Mouse (Mus musculus): ENCODE measurements around the gene Krt8. TPM values are rescaled to one million over a fixed set of nuclear protein-coding genes. Genes with fewer than 3 reads are reported as not detected.

The Krt8 gene
- total and polyA plus RNA-seq, 3 experiments: not detected

GRCm38 (mm10) chr15:101952733-101953474 is 51.4 kb downstream of the Krt8 start:
- H3K9me3 ChIP-seq (replicated peaks): peaks cover 12% of the 10 kb centered on the region
- no peak for ATAC-seq (ENCODE audit: extremely low read depth, insufficient number of reproducible peaks, low FRiP score, poor library complexity, severe bottlenecking)
- no peak for TF ChIP-seq POLR2AphosphoS5 (IDR thresholded peaks at IDR 0.05; ENCODE audit: insufficient replicate concordance, low read depth, low read length)
- TF ChIP-seq CTCF (IDR thresholded peaks at IDR 0.05; ENCODE audit: low read depth, low read length): no peak
- TF ChIP-seq GATA1 (IDR thresholded peaks at IDR 0.05; ENCODE audit: borderline replicate concordance, low read length): no peak
- no peak for DNase-seq (ENCODE audit: low spot score)
- no peaks in the 10 kb centered on the region for H3K4me1 ChIP-seq (ENCODE audit: insufficient read depth, low read depth, low read length)
- no peaks in the 10 kb centered on the region; the same call in 1 of the 2 replicates for H3K27me3 ChIP-seq (ENCODE audit: insufficient read depth, low read length)
- H3K36me3 ChIP-seq (replicated peaks): no peaks in the 10 kb centered on the region
- no peak overlapping the region for H3K4me3 ChIP-seq (ENCODE audit: low read depth, low read length)

Other genes starting within 250 kb of the Krt8 start
- gene Krt72, start 218.0 kb downstream of the Krt8 start, total RNA-seq (2014; fragmentation: Nextera tagmentation): not detected in 2 replicates
- 0.23 TPM in 1 of 2 replicates, not detected in the other for gene Krt72, start 218.0 kb downstream of the Krt8 start, total RNA-seq (2017)
- gene Krt72, start 218.0 kb downstream of the Krt8 start, polyA plus RNA-seq (2012): not detected in 2 replicates
- not detected in 2 replicates for gene Krt73, start 202.1 kb downstream of the Krt8 start, total RNA-seq (2014; fragmentation: Nextera tagmentation)
- gene Krt73, start 202.1 kb downstream of the Krt8 start, total RNA-seq (2017): not detected in 2 replicates
- not detected in 2 replicates for gene Krt73, start 202.1 kb downstream of the Krt8 start, polyA plus RNA-seq (2012)
- not detected in 2 replicates for gene Krt2, start 186.3 kb downstream of the Krt8 start, total RNA-seq (2014; fragmentation: Nextera tagmentation)
- not detected in 2 replicates for gene Krt2, start 186.3 kb downstream of the Krt8 start, total RNA-seq (2017)
- gene Krt2, start 186.3 kb downstream of the Krt8 start, polyA plus RNA-seq (2012): not detected in 2 replicates
- gene Krt1, start 153.7 kb downstream of the Krt8 start, total RNA-seq (2014; fragmentation: Nextera tagmentation): not detected in 2 replicates
- 0.11 and 0.12 TPM in 2 replicates for gene Krt1, start 153.7 kb downstream of the Krt8 start, total RNA-seq (2017)
- gene Krt1, start 153.7 kb downstream of the Krt8 start, polyA plus RNA-seq (2012): not detected in 2 replicates
- gene Krt77, start 134.8 kb downstream of the Krt8 start, total RNA-seq (2014; fragmentation: Nextera tagmentation): not detected in 2 replicates
- 0.05 TPM in 1 of 2 replicates, not detected in the other for gene Krt77, start 134.8 kb downstream of the Krt8 start, total RNA-seq (2017)
- not detected in 2 replicates for gene Krt77, start 134.8 kb downstream of the Krt8 start, polyA plus RNA-seq (2012)
- gene Krt76, start 111.6 kb downstream of the Krt8 start, total RNA-seq (2014; fragmentation: Nextera tagmentation): not detected in 2 replicates
- gene Krt76, start 111.6 kb downstream of the Krt8 start, total RNA-seq (2017): 0.05 TPM in 1 of 2 replicates, not detected in the other
- gene Krt76, start 111.6 kb downstream of the Krt8 start, polyA plus RNA-seq (2012): not detected in 2 replicates
- gene Krt4, start 79.7 kb downstream of the Krt8 start, total RNA-seq (2014; fragmentation: Nextera tagmentation): not detected in 2 replicates
- 0.06 and 0.11 TPM in 2 replicates for gene Krt4, start 79.7 kb downstream of the Krt8 start, total RNA-seq (2017)
- gene Krt4, start 79.7 kb downstream of the Krt8 start, polyA plus RNA-seq (2012): not detected in 2 replicates
- gene Krt79, start 64.2 kb downstream of the Krt8 start, total RNA-seq (2014; fragmentation: Nextera tagmentation): not detected in 2 replicates
- gene Krt79, start 64.2 kb downstream of the Krt8 start, total RNA-seq (2017): 0.12 TPM in 1 of 2 replicates, not detected in the other
- not detected in 2 replicates for gene Krt79, start 64.2 kb downstream of the Krt8 start, polyA plus RNA-seq (2012)
- not detected in 2 replicates for gene Krt78, start 50.2 kb downstream of the Krt8 start, total RNA-seq (2014; fragmentation: Nextera tagmentation)
- gene Krt78, start 50.2 kb downstream of the Krt8 start, total RNA-seq (2017): 0.05 TPM in 1 of 2 replicates, not detected in the other
- gene Krt78, start 50.2 kb downstream of the Krt8 start, polyA plus RNA-seq (2012): not detected in 2 replicates
- gene Krt18, start 23.7 kb upstream of the Krt8 start, total RNA-seq (2014; fragmentation: Nextera tagmentation): not detected in 2 replicates
- not detected in 2 replicates for gene Krt18, start 23.7 kb upstream of the Krt8 start, total RNA-seq (2017)
- 0.04 TPM in 1 of 2 replicates, not detected in the other for gene Krt18, start 23.7 kb upstream of the Krt8 start, polyA plus RNA-seq (2012)
- 196 and 223 TPM in 2 replicates for gene Eif4b, start 69.3 kb upstream of the Krt8 start, total RNA-seq (2014; fragmentation: Nextera tagmentation)
- gene Eif4b, start 69.3 kb upstream of the Krt8 start, total RNA-seq (2017): 409 and 435 TPM in 2 replicates
- gene Eif4b, start 69.3 kb upstream of the Krt8 start, polyA plus RNA-seq (2012): 353 and 439 TPM in 2 replicates
- gene Tns2, start 95.9 kb upstream of the Krt8 start, total RNA-seq (2014; fragmentation: Nextera tagmentation): 3.8 TPM in 1 of 2 replicates, not detected in the other
- 0.41 and 2.3 TPM in 2 replicates for gene Tns2, start 95.9 kb upstream of the Krt8 start, total RNA-seq (2017)
- 0.55 and 0.63 TPM in 2 replicates for gene Tns2, start 95.9 kb upstream of the Krt8 start, polyA plus RNA-seq (2012)
- 5.3 and 7.1 TPM in 2 replicates for gene Spryd3, start 131.8 kb upstream of the Krt8 start, total RNA-seq (2014; fragmentation: Nextera tagmentation)
- 12.1 and 12.3 TPM in 2 replicates for gene Spryd3, start 131.8 kb upstream of the Krt8 start, total RNA-seq (2017)
- 12.7 and 14.9 TPM in 2 replicates for gene Spryd3, start 131.8 kb upstream of the Krt8 start, polyA plus RNA-seq (2012)
- gene Igfbp6, start 139.9 kb upstream of the Krt8 start, total RNA-seq (2014; fragmentation: Nextera tagmentation): 0.68 TPM in 1 of 2 replicates, not detected in the other
- 1.3 and 1.9 TPM in 2 replicates for gene Igfbp6, start 139.9 kb upstream of the Krt8 start, total RNA-seq (2017)
- 0.21 and 0.30 TPM in 2 replicates for gene Igfbp6, start 139.9 kb upstream of the Krt8 start, polyA plus RNA-seq (2012)
- 7.4 and 8.1 TPM in 2 replicates for gene Soat2, start 146.0 kb upstream of the Krt8 start, total RNA-seq (2014; fragmentation: Nextera tagmentation)
- gene Soat2, start 146.0 kb upstream of the Krt8 start, total RNA-seq (2017): 3.1 and 3.3 TPM in 2 replicates
- 0.64 and 1.1 TPM in 2 replicates for gene Soat2, start 146.0 kb upstream of the Krt8 start, polyA plus RNA-seq (2012)
- gene Zfp740, start 198.8 kb upstream of the Krt8 start, total RNA-seq (2014; fragmentation: Nextera tagmentation): 42.5 and 64.5 TPM in 2 replicates
- gene Zfp740, start 198.8 kb upstream of the Krt8 start, total RNA-seq (2017): 34.8 and 35.3 TPM in 2 replicates
- 12.9 and 18.2 TPM in 2 replicates for gene Zfp740, start 198.8 kb upstream of the Krt8 start, polyA plus RNA-seq (2012)
- gene Csad, start 200.2 kb upstream of the Krt8 start, total RNA-seq (2014; fragmentation: Nextera tagmentation): 2.1 and 11.9 TPM in 2 replicates
- gene Csad, start 200.2 kb upstream of the Krt8 start, total RNA-seq (2017): 4.2 and 4.9 TPM in 2 replicates
- 3.1 and 4.2 TPM in 2 replicates for gene Csad, start 200.2 kb upstream of the Krt8 start, polyA plus RNA-seq (2012)
- gene Itgb7, start 227.5 kb upstream of the Krt8 start, total RNA-seq (2014; fragmentation: Nextera tagmentation): 23.7 and 26.6 TPM in 2 replicates
- gene Itgb7, start 227.5 kb upstream of the Krt8 start, total RNA-seq (2017): 80.9 and 83.5 TPM in 2 replicates
- 22.1 and 27.2 TPM in 2 replicates for gene Itgb7, start 227.5 kb upstream of the Krt8 start, polyA plus RNA-seq (2012)